Mouse (Mus musculus) A20 (cell line): ENCODE results near the gene Olfr513.

Source experiments
- DNase-seq: peaks from one replicate; pipeline ENCODE4 v3.0.0-alpha.2; 2011; ENCODE audit warnings: low read depth, low spot score

Gene Olfr513

DNA sequence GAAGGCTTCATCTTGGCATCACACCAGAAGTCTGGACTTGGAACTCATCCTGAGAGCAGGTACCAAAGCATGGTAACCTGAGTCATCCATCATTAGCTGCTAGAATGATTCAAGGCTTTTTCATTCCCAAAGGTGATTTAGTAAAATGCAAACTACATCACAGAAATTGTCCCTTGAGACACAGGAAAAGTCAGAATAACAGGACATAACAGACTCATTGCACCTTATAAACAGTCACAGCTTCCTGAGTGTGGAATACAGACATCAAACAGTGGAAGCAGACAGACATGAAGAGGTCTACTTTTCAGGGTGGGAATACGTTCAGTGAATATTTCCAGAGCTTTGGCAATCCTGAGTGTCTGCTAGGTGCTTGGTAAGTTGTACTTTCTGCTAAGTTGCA is at the start of gene Olfr513:
Olfr513 (plus strand) TSS at position 301 of the 400 bp plus-strand sequence.
- no peak for DNase-seq

GRCm38 (mm10) chr7:108713020-108713419 is 37.8 kb upstream of the Olfr513 start, which contains the start of gene Olfr512:
Olfr512 (plus strand) TSS chr7:108713320.
- DNase-seq = no peak

GRCm38 (mm10) chr7:108760411-108760810 is 9.6 kb downstream of the Olfr513 start:
- no peak for DNase-seq

GRCm38 (mm10) chr7:108797205-108797933 is 46.6 kb downstream of the Olfr513 start:
- no peak for DNase-seq
